Mouse (Mus musculus) CD4-positive, CD25-positive, alpha-beta regulatory T cell, adult 2 months (primary cell): Measurements from ENCODE around the gene Tmem132b.

Experiments used
- DNase-seq: peaks from one replicate; pipeline ENCODE4 v3.0.0-alpha.2; 2012; ENCODE audit warnings: low read depth, low spot score

Tmem132b gene

DNA sequence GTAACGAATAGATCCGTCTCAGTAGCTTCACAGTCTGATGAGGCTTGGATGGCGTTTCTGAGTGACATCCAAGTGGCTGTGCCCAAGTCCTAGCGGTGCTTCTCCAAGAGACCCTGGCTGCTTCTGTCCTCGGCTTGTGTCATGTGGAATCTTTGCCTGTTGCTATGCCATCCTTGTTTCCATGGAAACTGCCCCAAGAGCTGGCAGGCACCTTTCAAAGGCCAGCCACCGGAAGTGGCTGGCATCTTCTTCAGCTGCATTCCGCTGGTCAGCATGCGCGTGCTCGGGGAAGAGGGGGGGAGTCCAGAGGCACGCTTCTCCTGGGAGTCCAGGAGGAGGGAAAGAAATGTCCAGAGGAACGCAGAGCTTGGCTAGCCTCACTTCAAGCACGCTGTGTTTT lies 144.0 kb downstream of the Tmem132b start:
- no peak for DNase-seq

DNA sequence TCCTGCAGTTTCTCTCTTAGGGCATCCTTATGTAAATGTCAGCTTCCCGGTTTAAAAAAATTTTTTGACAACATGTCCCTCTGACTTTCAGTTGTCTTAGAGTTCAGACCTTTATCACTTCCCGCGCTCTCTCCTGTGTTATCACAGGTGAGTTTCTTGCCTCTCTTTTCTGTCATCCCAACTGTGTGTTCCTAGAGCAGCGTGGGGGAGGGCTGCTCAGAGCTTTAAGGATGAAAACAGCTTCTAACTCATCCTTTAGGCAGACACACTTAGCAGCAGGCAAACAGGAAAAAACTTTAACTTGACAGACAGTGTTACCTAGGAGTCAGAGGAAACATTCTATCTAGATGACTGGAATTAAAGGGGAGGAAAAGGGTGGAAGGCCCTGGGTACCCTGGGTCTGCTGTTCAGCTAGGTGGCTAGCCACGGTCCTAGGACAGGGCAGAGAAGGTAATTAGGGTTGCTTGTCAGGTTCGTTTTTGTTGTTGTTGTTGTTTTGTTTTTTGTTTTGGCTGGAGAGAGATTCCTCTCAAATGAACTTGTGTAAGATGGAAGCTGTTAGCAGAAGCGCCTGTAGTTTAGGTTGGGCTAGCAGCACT lies 144.6 kb downstream of the Tmem132b start:
- no peak for DNase-seq

DNA sequence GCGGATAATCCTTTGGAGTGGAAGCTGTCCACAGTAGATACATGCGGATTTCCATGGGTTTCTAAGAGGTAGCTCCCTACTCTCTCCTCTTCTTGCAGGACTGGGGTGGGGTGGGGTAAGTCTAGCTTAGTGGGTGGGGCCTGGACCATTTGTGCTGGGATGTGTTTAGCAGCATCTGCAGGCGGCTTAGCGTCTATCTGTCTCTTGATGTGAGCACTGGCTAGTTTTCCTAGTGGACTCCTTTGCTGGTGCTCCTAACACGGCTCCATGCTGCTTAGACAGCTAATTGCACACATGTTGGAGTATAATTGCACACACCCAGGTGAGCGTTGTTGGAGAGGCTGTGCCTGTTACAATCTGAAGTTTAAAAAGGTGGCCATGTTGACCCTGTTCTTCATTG lies 149.3 kb downstream of the Tmem132b start:
- no peak for DNase-seq

DNA sequence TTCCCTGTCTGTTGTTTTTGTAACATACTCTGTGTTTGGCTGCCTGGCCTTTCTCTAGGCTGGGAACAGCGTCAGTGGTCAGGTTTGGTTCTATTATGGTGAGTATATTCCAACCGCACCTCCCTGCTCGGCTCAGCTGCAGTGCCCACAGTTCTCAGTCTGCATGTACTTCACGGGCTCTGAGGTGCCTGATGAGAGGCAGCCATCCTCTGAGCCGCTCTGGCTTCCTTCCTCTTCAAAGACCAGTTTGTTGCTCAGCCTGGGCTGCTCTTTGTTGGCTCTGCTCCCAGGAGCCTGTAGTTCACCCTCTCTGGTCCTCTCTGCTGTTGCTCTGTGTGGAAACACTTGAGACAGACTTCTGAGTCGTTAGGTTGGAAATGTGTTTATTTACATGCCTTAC lies 151.9 kb downstream of the Tmem132b start:
- no peak for DNase-seq

DNA sequence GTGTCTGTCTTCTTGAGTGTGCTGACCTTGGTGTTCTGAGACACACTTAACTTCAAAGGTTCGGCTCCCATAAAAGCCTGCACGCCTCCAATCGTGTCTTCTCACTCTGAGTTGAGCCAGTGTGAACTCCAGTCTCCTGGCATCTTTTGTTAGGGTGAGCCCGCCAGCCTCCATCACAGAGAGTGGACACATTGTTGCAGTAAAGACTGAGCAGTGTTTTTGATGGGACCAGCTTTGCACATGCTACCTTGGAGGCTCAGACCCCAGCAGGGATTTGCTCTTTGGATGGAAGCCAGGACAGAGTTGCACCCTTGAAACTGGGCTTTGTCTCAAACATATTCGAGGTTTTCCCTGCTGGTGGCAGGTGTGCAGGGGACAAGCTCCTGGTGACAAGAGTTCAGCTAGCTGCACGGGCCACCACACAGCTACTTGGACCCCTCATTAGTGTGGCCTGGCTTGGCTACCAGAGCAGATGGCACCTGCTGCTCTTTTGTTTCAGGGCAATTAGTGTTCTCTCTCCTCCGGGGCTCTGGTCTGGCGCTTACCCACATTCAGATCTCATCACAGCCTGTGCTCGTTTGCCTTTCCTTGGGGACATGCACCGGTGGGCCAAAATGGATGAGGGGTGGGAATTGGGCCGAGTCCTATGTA lies 154.2 kb downstream of the Tmem132b start:
- no peak for DNase-seq

DNA sequence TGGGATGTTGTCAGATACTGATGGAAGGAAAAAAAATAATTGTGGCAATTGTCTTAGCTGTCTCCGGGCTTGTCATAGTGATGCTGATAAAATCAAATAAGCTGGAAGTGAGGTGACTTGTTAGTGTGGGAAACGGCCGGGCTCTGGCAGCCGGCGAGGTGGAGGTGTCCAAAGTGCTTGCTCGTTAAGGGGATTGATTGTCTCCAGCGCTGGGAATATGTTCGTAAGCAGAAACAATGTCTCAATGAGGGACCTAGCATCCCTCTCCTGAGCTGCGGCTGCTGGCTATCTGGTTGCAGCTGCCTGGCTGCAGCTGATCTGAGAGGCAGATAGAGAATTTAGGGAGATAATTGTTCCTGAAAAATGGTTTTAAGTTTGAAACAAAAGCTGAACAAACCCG lies 161.0 kb downstream of the Tmem132b start:
- DNase-seq, result no peak

DNA sequence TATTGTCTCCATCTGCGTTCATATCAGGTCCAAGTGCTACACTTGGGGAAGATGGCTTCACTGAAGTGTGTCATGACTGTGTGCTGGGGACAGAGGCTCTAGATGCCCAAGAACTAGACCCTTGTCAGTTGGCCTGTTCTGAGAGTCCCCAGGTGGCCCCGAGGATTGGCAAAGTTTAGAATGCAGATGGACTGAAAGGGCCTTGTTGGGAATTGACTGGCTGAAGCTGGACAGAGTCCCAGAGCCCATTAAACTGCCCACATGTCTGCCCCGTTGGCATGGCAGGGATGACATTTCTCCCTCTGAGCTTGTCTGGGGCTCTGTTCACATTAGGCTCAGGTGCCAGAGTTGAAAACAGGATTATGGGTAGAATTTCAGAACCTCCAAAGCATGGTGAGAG lies 167.8 kb downstream of the Tmem132b start:
- no peak for DNase-seq

DNA sequence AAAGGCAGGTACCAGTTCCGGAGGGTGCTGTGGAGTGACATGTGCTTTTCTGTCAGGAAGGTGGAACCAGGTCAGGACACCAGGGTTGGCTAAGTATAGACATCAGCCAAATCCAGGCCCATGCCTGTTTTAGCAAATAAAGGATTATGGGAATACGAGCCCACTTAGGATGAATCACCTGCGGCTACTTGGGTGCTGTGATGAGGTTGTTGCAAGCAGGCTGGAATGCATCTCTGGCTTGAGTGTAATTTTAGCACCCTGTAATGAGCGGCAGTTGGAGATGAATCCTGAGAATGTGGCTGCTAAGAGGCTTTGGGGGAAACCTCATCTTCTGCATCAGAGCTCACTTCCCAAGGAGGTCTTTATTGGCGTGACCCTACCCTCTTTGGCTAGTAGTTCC lies 168.7 kb downstream of the Tmem132b start:
- no peak for DNase-seq

DNA sequence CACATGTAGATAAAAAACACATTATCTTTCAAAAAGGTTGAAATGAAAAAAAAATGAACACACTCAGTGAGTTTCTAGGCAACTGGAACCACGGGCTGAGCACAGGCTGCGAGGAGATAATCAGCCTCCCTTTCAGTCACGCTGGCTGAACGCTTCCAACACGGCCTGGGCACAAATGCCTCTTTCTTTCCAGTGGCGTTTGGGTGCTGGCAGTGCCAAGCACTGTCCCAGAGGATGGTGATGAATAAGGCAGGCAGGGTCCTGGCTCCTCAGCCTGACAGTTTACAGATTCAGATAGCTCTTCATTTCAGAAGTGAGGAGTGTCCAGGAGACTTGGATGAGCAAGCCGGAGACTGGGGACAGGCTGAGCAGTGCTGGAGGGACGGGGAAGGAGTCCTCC lies 173.8 kb downstream of the Tmem132b start:
- no peak for DNase-seq

DNA sequence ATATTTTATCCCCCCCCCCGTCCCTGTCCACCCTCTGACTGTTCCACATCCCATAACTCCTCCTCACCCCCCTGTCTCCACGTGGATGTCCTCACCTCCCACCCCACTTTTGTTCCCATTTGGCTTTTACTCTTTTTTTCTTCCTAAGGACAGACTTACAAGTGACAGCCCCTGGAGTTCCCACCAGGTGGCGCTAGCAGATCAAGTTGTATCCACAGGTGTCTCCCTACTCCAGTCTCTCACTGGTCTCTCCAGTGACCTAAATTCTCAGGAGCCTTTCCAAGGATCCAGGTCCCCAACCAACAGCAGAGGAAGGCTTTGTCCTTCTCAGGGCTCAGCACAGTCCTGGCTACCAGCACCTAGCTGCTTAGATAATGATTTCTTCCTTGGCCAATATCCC lies 177.6 kb downstream of the Tmem132b start:
- DNase-seq, result peak; percentile 2

DNA sequence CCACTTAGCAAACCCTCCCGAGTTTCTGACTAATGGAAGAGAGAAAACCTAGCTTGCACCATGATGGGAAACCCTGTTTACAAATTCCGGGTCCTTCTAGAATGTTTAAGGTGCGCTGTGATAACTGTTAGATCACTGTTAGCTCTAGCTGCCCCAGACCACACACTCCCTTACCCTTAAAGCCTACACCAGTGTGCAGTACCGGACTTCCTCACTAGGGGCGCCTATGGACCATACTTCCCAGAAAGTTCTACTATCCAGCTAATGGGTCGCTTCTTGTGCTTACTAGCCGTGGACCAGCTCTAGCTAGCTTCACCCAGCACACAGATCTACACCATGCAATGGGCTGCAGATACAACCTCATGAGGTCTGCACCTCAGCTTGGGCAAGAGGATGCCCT lies 195.2 kb downstream of the Tmem132b start:
- no peak for DNase-seq

DNA sequence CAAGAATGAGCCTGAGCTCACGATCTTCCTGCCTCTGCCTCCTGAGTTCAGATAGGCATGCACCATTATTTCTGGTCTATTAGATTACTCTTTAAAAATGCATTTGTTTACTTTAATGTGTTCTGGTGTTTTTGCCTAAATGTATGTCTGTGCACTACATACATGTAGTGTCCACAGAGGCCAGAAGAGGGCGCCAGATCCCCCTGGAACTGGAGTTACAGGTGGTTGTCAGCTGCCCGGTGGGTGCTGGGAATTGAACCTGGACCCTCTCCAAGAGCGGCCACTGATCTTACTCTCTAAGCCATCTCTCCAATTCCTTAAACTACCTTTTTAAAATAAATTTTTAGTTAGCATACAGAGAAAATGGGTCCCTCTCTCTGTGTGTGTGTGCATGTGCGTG lies 195.9 kb downstream of the Tmem132b start:
- no peak for DNase-seq

DNA sequence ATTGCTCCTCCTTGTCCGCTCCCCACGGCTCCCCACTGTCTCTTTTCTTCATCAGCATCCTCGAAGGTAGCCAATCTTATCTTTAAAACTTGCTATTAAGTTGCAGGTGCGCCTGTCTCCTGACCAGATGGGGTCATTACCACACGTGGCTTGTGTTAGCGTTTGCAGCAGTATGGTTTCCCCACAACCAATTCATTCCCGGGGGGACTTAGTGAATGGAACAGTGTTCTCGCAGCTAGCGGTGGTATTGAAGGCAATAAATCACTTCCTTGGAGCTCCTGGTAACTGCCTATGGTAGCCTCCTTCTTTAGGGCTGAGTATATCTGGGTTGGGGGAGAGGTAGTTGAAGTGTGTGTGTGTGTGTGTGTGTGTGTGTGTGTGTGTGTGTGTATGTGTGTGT lies 196.4 kb downstream of the Tmem132b start:
- no peak for DNase-seq

DNA sequence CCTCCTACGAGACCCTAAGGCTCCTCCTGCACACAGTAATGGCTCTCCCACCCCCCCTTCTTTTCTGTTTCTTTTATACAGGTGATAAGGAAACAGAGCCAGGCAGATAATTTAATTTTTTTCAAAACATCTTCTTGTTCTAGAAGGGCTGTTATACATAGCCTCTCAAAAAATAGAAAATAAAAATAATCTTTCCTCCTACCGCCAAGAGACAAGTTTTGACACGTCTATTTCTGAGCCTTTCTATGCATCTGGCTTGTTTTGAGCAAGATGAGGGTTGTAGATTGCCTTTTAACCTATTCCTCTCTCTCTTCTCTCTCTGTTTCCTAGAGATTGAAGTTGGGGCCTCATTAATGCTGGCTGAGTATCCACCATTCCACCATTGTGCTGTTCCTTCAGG lies 196.9 kb downstream of the Tmem132b start:
- DNase-seq, result no peak

DNA sequence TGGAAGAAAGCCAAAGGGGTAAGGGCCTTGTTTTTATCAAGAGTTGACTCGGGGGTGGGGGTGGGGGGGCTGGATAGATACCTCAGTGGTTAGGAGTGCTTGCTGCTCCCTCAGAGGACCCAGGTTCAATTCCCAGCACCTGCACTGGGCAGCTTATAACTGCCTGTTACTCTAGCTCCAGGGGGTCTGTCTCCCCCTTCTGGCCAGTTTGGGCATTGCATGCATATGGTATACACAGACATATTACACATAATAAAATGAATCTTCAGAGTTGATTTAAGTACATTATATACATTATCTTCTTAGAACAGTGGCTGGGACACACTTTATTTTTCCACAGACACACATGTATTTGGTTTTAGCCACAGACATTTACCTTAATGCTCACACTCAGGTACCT lies 202.2 kb downstream of the Tmem132b start:
- DNase-seq, result no peak

DNA sequence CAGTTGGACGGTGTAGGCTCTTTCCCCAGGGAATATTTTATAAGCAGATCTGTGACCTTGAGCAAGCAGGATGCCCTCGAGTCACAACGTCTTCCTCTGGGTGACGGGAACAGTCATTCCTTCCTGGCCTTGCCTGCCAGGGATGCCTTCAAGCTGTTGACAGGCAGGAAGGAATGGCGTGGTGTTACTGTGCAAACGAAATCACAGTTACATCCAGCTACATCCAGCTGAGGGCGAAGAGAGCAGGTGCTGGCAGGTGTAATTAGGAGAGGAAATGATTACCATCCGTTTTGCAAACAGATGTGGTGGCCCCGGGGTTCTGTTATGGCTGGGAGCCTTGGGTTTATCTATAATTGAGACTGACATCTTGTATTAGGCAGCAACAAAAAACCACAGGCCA lies 205.5 kb downstream of the Tmem132b start:
- no peak for DNase-seq

DNA sequence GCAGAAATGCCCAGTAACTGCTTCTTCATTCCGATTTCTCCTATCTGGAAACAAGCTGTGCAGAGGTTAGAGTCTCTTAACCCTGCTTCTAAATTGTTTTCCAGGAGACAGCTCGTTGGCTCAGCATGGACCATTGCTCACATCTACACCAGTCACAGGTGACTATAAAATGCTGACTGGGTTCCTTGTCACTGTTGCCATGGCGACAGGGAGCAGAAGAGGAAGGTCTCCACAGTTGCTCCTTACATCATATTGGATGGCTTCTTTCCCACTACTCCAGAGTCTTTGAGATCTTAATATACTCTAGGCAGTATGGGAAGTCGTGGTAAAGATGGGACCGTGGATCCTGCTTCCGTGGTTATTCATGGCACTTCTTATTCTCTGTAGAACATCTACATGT lies 211.9 kb downstream of the Tmem132b start:
- no peak for DNase-seq

DNA sequence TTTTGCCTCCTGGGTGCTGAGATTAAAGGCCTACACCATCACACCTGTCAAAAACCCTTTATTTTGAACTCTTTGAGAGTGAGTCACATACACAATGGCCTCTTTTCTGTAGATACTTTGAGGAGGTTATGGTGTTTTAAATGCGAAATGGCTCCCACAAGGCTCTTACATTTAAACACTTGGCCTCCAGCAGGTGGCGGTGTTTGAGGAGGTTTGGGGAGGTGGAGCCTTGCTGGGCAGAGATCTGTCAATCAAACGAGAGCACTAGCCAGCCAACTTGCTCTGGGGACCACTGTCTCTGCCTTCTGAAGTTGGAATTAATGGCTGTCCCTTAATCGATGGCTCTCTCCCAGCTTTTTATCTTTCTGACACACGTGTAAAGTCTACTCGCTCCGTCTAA lies 214.2 kb downstream of the Tmem132b start:
- DNase-seq, result no peak

DNA sequence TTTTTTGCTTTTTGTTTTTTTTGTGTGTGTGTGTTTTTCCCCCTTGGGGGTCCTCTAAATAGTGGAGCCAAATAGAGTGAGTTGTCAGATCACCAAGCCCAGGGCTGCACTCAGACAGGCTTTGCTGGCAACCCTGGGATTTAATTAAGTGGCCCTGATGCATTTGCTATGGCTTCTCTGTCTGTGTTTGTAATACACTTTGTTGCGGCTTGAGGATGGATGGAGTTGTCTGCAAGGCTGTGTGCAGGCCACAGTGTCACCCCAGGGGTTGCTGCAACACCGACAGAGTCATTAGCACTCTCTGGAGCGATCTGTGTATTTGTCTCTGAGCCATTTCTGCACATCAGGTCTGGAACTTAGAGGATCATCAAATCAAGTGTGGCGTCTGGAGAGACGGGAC lies 219.9 kb downstream of the Tmem132b start:
- DNase-seq, result no peak

DNA sequence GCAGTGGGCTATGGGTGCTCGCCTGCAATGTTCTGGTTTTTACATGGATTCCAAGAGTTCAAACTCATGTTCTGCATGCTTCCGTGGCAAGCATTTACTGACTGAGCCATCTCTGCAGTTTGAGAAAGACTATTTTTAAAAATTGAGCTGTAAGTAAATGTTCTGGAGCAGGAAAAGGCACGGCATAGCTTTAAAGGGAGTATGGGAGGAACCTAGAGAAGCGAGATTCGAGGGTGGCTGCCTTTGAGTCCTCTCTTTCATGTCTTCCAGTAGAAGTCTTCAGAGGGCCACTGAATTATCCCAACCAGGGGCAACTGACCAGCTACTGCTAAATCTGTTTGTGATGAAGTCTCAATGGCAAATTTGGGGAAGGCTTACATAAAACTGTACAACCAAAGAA lies 221.0 kb downstream of the Tmem132b start:
- no peak for DNase-seq

DNA sequence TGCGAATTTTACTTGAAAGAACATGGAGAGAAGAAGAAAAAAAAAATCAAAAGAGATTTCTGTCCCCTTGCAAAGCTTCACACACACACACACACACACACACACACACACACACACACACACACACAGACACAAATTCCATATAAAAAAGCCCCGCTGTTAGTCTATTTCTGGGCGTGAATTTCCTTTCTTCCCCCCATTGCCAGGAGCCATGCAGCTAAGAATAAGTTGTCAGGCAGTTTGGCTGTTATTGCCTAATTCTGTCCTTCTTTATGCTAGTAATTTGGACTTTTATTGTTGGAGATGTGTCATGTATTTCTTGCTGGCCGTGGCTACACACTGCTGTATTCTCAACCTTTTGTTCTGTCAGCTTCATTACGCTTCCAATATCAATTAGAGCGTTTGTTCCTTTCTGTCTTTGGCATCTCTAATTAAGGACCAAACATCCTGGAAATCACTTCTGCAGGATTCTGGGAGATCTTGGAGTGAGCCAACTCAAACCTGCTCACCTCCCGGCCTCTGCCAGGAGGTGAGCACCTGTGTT lies 225.5 kb downstream of the Tmem132b start:
- no peak for DNase-seq

DNA sequence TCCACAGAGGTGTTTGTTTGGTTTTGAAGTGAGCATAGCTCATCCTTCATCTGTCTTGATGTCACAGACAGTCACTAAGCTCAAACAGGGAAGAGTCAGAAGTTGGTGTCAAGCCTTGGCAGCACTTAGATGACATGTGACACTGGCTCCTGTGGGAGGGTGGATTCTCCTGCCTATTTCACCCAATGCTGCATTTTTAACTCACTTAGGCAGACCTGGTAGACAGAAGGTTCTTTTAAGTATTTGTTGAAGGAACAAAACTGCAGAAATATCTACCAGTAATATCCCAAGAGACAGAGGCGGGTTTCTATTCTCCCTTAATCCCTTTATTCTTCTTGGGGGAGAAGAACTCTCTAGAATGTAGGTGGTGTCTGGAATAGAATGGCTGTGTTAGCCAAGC lies 226.9 kb downstream of the Tmem132b start:
- no peak for DNase-seq

DNA sequence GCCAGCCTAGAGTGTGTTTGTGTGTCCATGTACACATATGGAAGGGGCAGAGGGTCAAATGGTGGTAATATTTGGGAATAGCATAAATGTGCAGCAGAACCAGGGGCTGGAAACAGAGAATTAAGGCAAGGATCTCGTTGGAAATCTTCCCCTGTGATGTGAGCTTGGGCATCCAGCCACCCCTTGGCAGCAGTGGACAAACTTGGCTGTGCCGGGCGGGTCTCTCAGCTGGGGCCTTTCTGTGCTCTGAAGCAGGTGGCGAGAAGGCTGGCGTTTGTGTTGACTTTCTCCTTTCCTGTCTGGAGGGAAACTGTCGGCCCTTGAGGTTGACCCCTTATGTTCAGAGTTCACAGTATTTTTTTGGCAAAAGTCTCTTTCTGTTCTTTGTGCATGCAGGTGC lies 235.4 kb downstream of the Tmem132b start:
- no peak for DNase-seq

DNA sequence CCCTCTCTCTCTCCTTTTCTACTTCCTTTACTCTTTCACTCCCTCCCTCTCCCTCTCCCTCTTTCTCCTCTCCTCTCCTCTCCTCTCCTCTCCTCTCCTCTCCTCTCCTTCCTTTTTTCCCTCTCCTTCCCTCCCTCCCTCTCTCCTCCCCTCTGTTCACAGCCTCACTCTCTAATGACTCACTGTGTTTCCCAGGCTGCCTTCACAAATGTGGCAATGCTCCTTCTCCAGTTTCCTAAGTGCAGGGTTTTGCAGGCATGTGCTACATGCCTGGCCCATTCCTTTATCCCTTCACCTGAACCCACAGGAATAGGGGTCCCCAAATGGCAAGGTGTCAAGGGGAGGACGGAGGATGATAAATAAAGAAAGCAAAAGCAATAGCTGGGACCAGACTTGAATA lies 236.4 kb downstream of the Tmem132b start:
- no peak for DNase-seq
